Mouse (Mus musculus): ENCODE results near the gene Gm20388. TPM values are rescaled to one million over a fixed set of nuclear protein-coding genes. Genes with fewer than 3 reads are reported as not detected.

Gene Gm20388
- total and polyA plus RNA-seq, 2 experiments from 2014 or later: 17.3 TPM; not detected in 1

DNA sequence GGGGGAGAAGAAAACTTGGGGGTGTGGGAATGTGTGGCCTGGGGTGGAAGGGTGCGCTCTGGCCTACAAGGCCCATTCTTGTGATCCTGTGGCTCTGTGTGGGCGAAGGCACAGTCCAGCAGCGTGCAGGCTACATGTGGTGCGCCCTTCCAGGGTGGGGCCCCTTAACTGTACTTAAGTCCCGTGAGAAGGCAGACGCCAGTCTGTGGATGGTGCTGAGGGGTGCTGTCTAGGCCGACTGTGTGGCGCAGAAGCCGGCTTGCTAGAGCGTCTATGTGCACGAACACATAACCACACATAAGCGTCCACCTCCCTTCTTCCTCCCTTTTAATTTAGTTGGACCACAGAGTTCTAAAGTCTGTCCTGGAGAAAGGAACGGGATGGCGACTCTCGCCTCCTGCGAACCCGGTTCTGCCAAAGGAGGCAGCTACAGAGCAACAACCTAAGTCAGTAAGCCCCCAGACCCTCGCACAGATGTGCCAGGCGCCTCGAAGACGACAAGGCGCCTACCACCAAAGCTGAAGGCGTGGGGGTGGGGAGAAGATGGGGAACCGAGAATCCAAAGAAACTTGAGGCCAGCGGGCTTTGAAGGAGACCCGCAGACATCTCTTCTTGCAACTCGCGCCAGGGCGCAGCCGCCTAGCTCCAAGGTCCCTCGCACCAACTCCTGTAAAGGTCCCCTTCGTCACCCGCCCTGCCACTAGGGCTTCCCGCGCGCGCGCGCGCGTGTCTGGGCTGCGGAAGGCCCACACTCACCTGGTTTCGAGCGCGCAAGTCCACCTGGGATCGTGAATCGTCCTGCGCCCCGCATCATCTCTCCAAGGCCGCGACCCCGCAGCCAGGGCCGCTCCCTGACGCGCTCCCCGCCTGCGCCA lies 1171.8 kb downstream of the Gm20388 start:
- H3K27me3 ChIP-seq (ENCODE audit: control insufficient read depth, insufficient read depth, low read length): peaks cover 99% of the 10 kb centered on the region
- no peak for TF ChIP-seq CTCF (IDR thresholded peaks at IDR 0.05; ENCODE audit: low read depth)
- TF ChIP-seq EP300 (IDR thresholded peaks at IDR 0.05; ENCODE audit: low read depth): no peak
- peak overlapping the region; percentile 98 for H3K4me2 ChIP-seq (ENCODE audit: low read depth, low read length)
- H3K9me3 ChIP-seq (replicated peaks; ENCODE audit: control insufficient read depth, low read length): no peaks in the 10 kb centered on the region
- ATAC-seq (ENCODE audit: insufficient read depth, low read depth): no peak
- H3K9ac ChIP-seq (replicated peaks; ENCODE audit: low read depth, low read length): no peak overlapping the region
- WGBS: 3% methylated on average over 55 of the region's 57 CpGs
- no peak overlapping the region for H3K27ac ChIP-seq (ENCODE audit: low read depth)
- no peak for DNase-seq (ENCODE audit: low spot score)
- H3K4me1 ChIP-seq (ENCODE audit: control insufficient read depth, insufficient read depth): peaks cover 16% of the 10 kb centered on the region; the same call in 1 of the 2 replicates
- no peaks in the 10 kb centered on the region for H3K36me3 ChIP-seq (replicated peaks; ENCODE audit: control insufficient read depth, insufficient read depth, low read length)
- H3K4me3 ChIP-seq (ENCODE audit: low read depth, low read length): peak overlapping the region; percentile 70

DNA sequence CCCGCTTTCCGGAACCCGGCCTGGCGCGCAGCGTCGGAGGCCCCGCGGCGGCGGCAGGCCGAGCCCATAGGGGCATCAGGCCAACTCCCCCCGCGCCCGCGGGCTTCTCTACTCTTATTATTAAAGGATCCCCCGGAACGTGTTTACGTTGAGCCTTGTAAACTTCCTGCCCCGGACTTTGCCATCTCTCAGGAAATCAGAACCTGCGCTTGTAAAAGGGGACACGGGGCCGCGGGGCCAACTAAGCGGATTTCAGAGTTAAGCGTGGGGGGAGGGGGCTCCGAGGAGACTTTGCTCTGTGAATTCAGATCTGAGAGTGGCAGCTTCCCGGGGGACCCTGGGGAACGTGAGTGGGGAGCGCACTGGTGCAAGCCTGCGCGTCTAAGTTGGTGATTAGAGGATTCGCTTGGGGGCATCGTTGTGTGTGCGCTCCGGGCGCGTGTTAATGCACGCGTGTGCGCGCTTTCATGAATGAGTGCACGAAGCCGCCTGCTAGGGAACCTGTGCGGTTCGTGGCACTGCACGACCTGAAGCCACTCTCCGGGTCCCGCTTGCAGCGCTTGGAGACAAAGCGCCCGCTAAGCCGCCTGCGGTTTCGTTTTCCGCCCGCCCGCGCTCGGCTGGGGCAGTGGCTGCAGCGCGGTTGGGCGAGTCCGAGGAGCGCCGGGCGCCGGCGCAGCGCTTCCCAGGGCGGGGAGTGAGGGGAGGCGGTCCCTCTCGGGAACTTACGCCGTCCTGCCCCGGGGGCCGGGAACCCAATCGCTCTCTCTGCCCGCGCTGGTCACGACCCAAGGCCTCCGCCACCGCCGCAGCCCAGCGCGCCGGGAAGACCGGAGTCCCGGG lies 1172.7 kb downstream of the Gm20388 start:
- ATAC-seq (ENCODE audit: insufficient read depth, low read depth) (peak; percentile 86), DNase-seq (ENCODE audit: low spot score) (peak; percentile 45)
- no peak overlapping the region for H3K27ac ChIP-seq (ENCODE audit: low read depth)
- H3K9me3 ChIP-seq (replicated peaks; ENCODE audit: control insufficient read depth, low read length): no peaks in the 10 kb centered on the region
- TF ChIP-seq EP300 (IDR thresholded peaks at IDR 0.05; ENCODE audit: low read depth) (no peak), CTCF (IDR thresholded peaks at IDR 0.05; ENCODE audit: low read depth) (no peak)
- H3K4me3 ChIP-seq (ENCODE audit: low read depth, low read length): peak overlapping the region; percentile 70
- peak overlapping the region; percentile 28; the same call in 1 of the 2 replicates for H3K9ac ChIP-seq (replicated peaks; ENCODE audit: low read depth, low read length)
- peak overlapping the region; percentile 98 for H3K4me2 ChIP-seq (ENCODE audit: low read depth, low read length)
- peaks cover 16% of the 10 kb centered on the region; the same call in 1 of the 2 replicates for H3K4me1 ChIP-seq (ENCODE audit: control insufficient read depth, insufficient read depth)
- WGBS: under 1% methylated on average over 74 of the region's 89 CpGs
- H3K27me3 ChIP-seq (ENCODE audit: control insufficient read depth, insufficient read depth, low read length): peaks cover 99% of the 10 kb centered on the region
- no peaks in the 10 kb centered on the region for H3K36me3 ChIP-seq (replicated peaks; ENCODE audit: control insufficient read depth, insufficient read depth, low read length)

DNA sequence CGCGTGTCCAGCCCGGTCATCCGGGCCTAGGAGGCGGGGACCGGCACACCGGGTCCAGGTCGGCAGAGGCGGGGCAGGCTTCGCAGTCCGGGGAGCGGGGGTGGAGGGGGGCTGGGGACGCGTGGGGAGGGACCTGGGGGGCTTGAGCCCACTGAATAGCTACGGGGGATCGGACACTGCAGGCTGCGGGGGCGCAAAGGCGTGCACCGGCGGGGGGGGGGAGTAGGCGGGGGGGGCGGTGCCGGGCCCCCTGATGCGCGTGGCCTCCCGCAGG lies 1173.2 kb downstream of the Gm20388 start:
- Histone ChIP-seq H3K4me1 (ENCODE audit: control insufficient read depth, insufficient read depth) (peaks cover 16% of the 10 kb centered on the region; the same call in 1 of the 2 replicates), H3K4me3 (ENCODE audit: low read depth, low read length) (peak overlapping the region; percentile 70), H3K9me3 (replicated peaks; ENCODE audit: control insufficient read depth, low read length) (no peaks in the 10 kb centered on the region), H3K4me2 (ENCODE audit: low read depth, low read length) (peak overlapping the region; percentile 98), H3K9ac (replicated peaks; ENCODE audit: low read depth, low read length) (peak overlapping the region; percentile 28; the same call in 1 of the 2 replicates), H3K36me3 (replicated peaks; ENCODE audit: control insufficient read depth, insufficient read depth, low read length) (no peaks in the 10 kb centered on the region), H3K27ac (ENCODE audit: low read depth) (no peak overlapping the region), H3K27me3 (ENCODE audit: control insufficient read depth, insufficient read depth, low read length) (peaks cover 100% of the 10 kb centered on the region)
- 4% methylated on average over 11 of the region's 27 CpGs for WGBS
- ATAC-seq (ENCODE audit: insufficient read depth, low read depth): no peak
- no peak for DNase-seq (ENCODE audit: low spot score)
- TF ChIP-seq EP300 (IDR thresholded peaks at IDR 0.05; ENCODE audit: low read depth) (no peak), CTCF (IDR thresholded peaks at IDR 0.05; ENCODE audit: low read depth) (no peak)

DNA sequence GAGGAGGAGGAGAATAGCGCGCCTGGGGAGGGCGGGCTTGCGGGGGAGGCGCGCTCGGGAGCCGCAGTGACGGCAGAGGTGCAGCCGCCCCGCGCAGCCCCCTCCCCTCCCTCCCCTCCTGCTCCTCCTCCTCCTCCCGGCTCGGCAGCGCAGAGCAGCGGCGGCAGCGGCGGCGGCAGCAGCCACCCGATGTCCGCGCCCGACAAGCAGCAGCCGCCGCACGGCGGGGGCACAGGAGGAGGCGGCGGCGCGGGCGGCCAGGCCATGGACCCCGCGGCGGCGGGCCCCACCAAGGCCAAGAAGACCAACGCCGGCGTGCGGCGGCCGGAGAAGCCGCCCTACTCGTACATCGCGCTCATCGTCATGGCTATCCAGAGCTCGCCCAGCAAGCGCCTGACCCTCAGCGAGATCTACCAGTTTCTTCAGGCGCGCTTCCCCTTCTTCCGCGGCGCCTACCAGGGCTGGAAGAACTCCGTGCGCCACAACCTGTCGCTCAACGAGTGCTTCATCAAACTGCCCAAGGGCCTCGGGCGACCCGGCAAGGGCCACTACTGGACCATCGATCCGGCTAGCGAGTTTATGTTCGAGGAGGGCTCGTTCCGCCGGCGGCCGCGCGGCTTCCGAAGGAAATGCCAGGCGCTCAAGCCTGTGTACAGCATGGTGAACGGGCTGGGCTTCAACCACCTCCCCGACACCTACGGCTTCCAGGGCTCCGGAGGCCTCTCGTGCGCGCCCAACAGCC lies 1173.7 kb downstream of the Gm20388 start, which contains the start of gene Foxf1:
TSS of gene Foxf1 (plus strand) at position 177 of the 742 bp plus-strand sequence.
- TF ChIP-seq CTCF (IDR thresholded peaks at IDR 0.05; ENCODE audit: low read depth): no peak
- no peak for TF ChIP-seq EP300 (IDR thresholded peaks at IDR 0.05; ENCODE audit: low read depth)
- under 1% methylated on average over 53 of the region's 83 CpGs for WGBS
- Histone ChIP-seq H3K27me3 (ENCODE audit: control insufficient read depth, insufficient read depth, low read length) (peaks cover 100% of the 10 kb centered on the region), H3K4me1 (ENCODE audit: control insufficient read depth, insufficient read depth) (peaks cover 16% of the 10 kb centered on the region; the same call in 1 of the 2 replicates), H3K9ac (replicated peaks; ENCODE audit: low read depth, low read length) (peak within 1 kb of the TSS; percentile 28; the same call in 1 of the 2 replicates), H3K4me3 (ENCODE audit: low read depth, low read length) (peak within 1 kb of the TSS; percentile 70), H3K36me3 (replicated peaks; ENCODE audit: control insufficient read depth, insufficient read depth, low read length) (no peaks in the 10 kb centered on the region), H3K4me2 (ENCODE audit: low read depth, low read length) (peak within 1 kb of the TSS; percentile 98), H3K9me3 (replicated peaks; ENCODE audit: control insufficient read depth, low read length) (no peaks in the 10 kb centered on the region), H3K27ac (ENCODE audit: low read depth) (no peak within 1 kb of the TSS)
- DNase-seq (ENCODE audit: low spot score) (no peak), ATAC-seq (ENCODE audit: insufficient read depth, low read depth) (peak; percentile 14; the same call in 1 of the 2 replicates)

DNA sequence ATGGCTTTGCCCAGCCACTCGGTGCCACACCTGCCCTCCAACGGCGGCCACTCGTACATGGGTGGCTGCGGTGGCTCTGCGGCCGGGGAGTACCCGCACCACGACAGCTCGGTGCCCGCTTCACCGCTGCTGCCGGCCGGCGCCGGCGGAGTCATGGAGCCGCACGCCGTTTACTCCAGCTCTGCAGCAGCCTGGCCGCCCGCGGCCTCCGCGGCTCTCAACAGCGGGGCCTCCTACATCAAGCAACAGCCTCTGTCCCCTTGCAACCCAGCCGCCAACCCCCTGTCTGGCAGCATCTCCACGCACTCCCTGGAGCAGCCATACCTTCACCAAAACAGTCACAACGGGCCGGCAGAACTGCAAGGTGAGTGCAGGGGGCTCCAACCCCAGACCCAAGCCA lies 1174.4 kb downstream of the Gm20388 start:
- Histone ChIP-seq H3K27me3 (ENCODE audit: control insufficient read depth, insufficient read depth, low read length) (peaks cover 100% of the 10 kb centered on the region), H3K36me3 (replicated peaks; ENCODE audit: control insufficient read depth, insufficient read depth, low read length) (no peaks in the 10 kb centered on the region), H3K4me3 (ENCODE audit: low read depth, low read length) (peak overlapping the region; percentile 70), H3K4me2 (ENCODE audit: low read depth, low read length) (peak overlapping the region; percentile 98), H3K27ac (ENCODE audit: low read depth) (no peak overlapping the region), H3K9me3 (replicated peaks; ENCODE audit: control insufficient read depth, low read length) (no peaks in the 10 kb centered on the region), H3K9ac (replicated peaks; ENCODE audit: low read depth, low read length) (no peak overlapping the region), H3K4me1 (ENCODE audit: control insufficient read depth, insufficient read depth) (peaks cover 16% of the 10 kb centered on the region; the same call in 1 of the 2 replicates)
- ATAC-seq (ENCODE audit: insufficient read depth, low read depth) (no peak), DNase-seq (ENCODE audit: low spot score) (no peak)
- no peak for TF ChIP-seq EP300 (IDR thresholded peaks at IDR 0.05; ENCODE audit: low read depth)
- TF ChIP-seq CTCF (IDR thresholded peaks at IDR 0.05; ENCODE audit: low read depth): no peak
- WGBS: 14% methylated on average over 23 of the region's 30 CpGs
